Comparison of ENCODE assay signal across 20 mouse cellular contexts in the genomic region with DNA sequence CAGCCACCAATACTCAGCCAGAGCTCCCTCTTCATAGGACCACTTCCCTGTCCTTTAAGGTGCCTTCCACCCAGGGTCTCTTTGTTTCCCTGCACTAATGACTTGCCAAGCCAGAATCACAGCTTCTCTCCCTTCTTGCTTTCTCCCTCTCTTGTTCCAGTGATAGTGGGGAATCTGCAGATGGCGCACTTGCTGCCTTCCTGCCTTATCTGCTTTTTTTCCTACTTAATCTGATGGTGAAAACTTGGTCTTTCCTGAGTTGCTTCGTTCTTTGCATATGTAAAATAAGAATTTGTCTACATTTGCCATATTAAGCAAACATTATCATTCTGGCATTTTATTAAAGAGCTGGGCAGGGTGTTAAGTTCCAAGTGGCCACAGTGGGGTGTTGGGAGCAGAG.
A peak's percentile ranks its signal among the peaks of the same experiment; 100 is the strongest.
DNase-seq lines count a peak whose midpoint lies in the region; ATAC-seq and TF ChIP-seq lines count a peak whose summit lies in the region.
"Had no signal": no experiment of that assay in that cellular context is flagged by ENCODE, and none has a peak within 500 bp of the region (broad histone marks: within the 10 kb centered on the region; RNA-seq: fewer than 3 reads in every experiment).

No protein-coding gene starts in this region.

- intact Hi-C loops in heart, postnatal 25 days (cut with DNase I): loop anchor here (5.0 kb wide), 2 partner anchors 45 to 65 kb away; no protein-coding TSS in a partner anchor

- no peaks in the 10 kb centered on the region for H3K36me3 ChIP-seq in neural tube, embryonic 15.5 days
- H3K36me3 ChIP-seq: embryonic facial prominence, embryonic 15.5 days; limb, embryonic 13.5 days; neural tube, embryonic 12.5 days; stomach, embryonic 15.5 days had no signal

- WGBS in neural tube, embryonic 15.5 days: 39% methylated on average over 2 of the region's 2 CpGs

- TF ChIP-seq CTCF in layer of hippocampus, adult 2 months (conservative IDR thresholded peaks at IDR 0.05): peak; percentile 75

- H3K4me3 ChIP-seq in layer of hippocampus, adult 2 months: no peak overlapping the region
- H3K4me3 ChIP-seq in neural tube, embryonic 15.5 days (replicated peaks): no peak overlapping the region
- H3K4me3 ChIP-seq: embryonic facial prominence, embryonic 15.5 days; forebrain, embryonic 13.5 days; hindbrain, embryonic 10.5 days; limb, embryonic 13.5 days; neural tube, embryonic 12.5 days; stomach, embryonic 15.5 days had no signal

- no peaks in the 10 kb centered on the region for H3K27me3 ChIP-seq in neural tube, embryonic 15.5 days (replicated peaks)
- H3K27me3 ChIP-seq: embryonic facial prominence, embryonic 15.5 days; forebrain, embryonic 13.5 days; limb, embryonic 13.5 days; neural tube, embryonic 12.5 days; stomach, embryonic 15.5 days had no signal

- no peak overlapping the region for H3K27ac ChIP-seq in layer of hippocampus, adult 2 months
- no peak overlapping the region for H3K27ac ChIP-seq in neural tube, embryonic 15.5 days (replicated peaks)
- H3K27ac ChIP-seq: embryonic facial prominence, embryonic 15.5 days; forebrain, embryonic 13.5 days; hindbrain, embryonic 10.5 days; limb, embryonic 13.5 days; neural tube, embryonic 12.5 days; stomach, embryonic 15.5 days had no signal

- ATAC-seq in neural tube, embryonic 15.5 days (ENCODE audit: low FRiP score): peak; percentile 47; the same call in 1 of the 2 replicates
- ATAC-seq: forebrain, embryonic 13.5 days; midbrain, embryonic 16.5 days had no signal

- no peak overlapping the region for H3K9ac ChIP-seq in neural tube, embryonic 15.5 days (replicated peaks)
- H3K9ac ChIP-seq: embryonic facial prominence, embryonic 15.5 days; forebrain, embryonic 13.5 days; limb, embryonic 13.5 days; neural tube, embryonic 12.5 days; stomach, embryonic 15.5 days had no signal

- H3K4me2 ChIP-seq in neural tube, embryonic 15.5 days: no peak overlapping the region
- H3K4me2 ChIP-seq: embryonic facial prominence, embryonic 15.5 days; forebrain, embryonic 13.5 days; limb, embryonic 13.5 days; neural tube, embryonic 12.5 days; stomach, embryonic 15.5 days had no signal

- no peaks in the 10 kb centered on the region for H3K4me1 ChIP-seq in neural tube, embryonic 15.5 days
- H3K4me1 ChIP-seq: embryonic facial prominence, embryonic 15.5 days; forebrain, embryonic 13.5 days; hindbrain, embryonic 10.5 days; limb, embryonic 13.5 days; neural tube, embryonic 12.5 days had no signal

- peak; percentile 7 for DNase-seq in heart, postnatal 4 days
- no peak for DNase-seq in heart, postnatal 25 days (ENCODE audit: low spot score)
- DNase-seq in layer of hippocampus, adult 2 months (ENCODE audit: low spot score in 2 of 2): peak in 1 of 2 experiments; percentile 23
- no peak for DNase-seq in layer of hippocampus, postnatal 25 days (ENCODE audit: extremely low spot score in 1 of 2, low spot score in 1 of 2)
- DNase-seq in neural tube, embryonic 10.5 days (ENCODE audit: extremely low spot score, low spot score): no peak
- peak; percentile 9 to 38 for DNase-seq in kidney, postnatal 25 days
- DNase-seq in testis, postnatal 14 days (ENCODE audit: low spot score): no peak
- DNase-seq: adrenal gland, adult 8-10 months; cerebellum, adult 8-10 months; layer of hippocampus, postnatal 36 days; spleen, adult 18-20 months; thymus, postnatal 36 days had no signal

- no peaks in the 10 kb centered on the region for H3K9me3 ChIP-seq in neural tube, embryonic 15.5 days (replicated peaks)
- H3K9me3 ChIP-seq: embryonic facial prominence, embryonic 15.5 days; forebrain, embryonic 13.5 days; limb, embryonic 13.5 days; stomach, embryonic 15.5 days had no signal

Comparison
In these comparisons a context has a peak if more than half of its experiments do, and no peak if none do; other contexts are left out.
1. DNase-seq: peak in heart, postnatal 4 days (single experiment) and kidney, postnatal 25 days (2 of 2); none in heart, postnatal 25 days (single experiment), layer of hippocampus, postnatal 25 days (0 of 2), neural tube, embryonic 10.5 days (single experiment) and testis, postnatal 14 days (single experiment).